Mouse (Mus musculus): ENCODE results near the gene Tmem45b.

- TF ChIP-seq POLR2A (IDR thresholded peaks at IDR 0.05; ENCODE audit: low read depth, low read length) (no peak), CTCF (IDR thresholded peaks at IDR 0.05; ENCODE audit: extremely low read depth, insufficient read depth, insufficient read length, insufficient replicate concordance) (no peak)
Observed at GRCm38 (mm10) chr9:31441487-31441886, 22.8 kb downstream of the Tmem45b start.
